Mouse (Mus musculus) CH12.LX (cell line): ENCODE data around the gene Sephs1. TPM values are rescaled to one million over a fixed set of nuclear protein-coding genes. Genes with fewer than 3 reads are reported as not detected.

Experiments
- DNase-seq: peaks from one replicate; pipeline ENCODE4 v3.0.0-alpha.2; 2013; ENCODE audit errors: extremely low read depth
- H3K27ac ChIP-seq: 2 replicates; pipeline ENCODE4 v1.5.1; 2012; ENCODE audit warnings: low read depth, mild to moderate bottlenecking, control low read depth, moderate library complexity; ENCODE audit not compliant: insufficient read depth
- H3K27me3 ChIP-seq: replicated peaks from 2 replicates; pipeline ENCODE3; 2012; ENCODE audit warnings: inconsistent platforms
- H3K36me3 ChIP-seq, 2 experiments: replicated peaks in 1 of 2; 2 replicates each; pipeline versions ENCODE3 to v1.6.1; 2012; ENCODE audit warnings: inconsistent platforms in 1 of 2, low read length in 1 of 2, mild to moderate bottlenecking in 1 of 2, mixed read lengths in 1 of 2, moderate library complexity in 1 of 2; ENCODE audit not compliant: control insufficient read depth in 1 of 2, insufficient read depth in 1 of 2
- H3K4me1 ChIP-seq, 2 experiments: 2 replicates each; pipeline ENCODE4 v1.6.1; 2012; ENCODE audit warnings: inconsistent platforms in 1 of 2, moderate library complexity in 1 of 2; ENCODE audit not compliant: insufficient read depth in 2 of 2, control insufficient read depth in 1 of 2
- H3K4me2 ChIP-seq: 2 replicates; pipeline ENCODE4 v1.6.1; 2012; ENCODE audit warnings: low read depth, mild to moderate bottlenecking, control low read depth; ENCODE audit not compliant: poor library complexity, insufficient read depth, severe bottlenecking
- H3K4me3 ChIP-seq, 3 experiments: fragments of 150-350 bp in 1 of 3; sonication (generic) in 1 of 3; replicated peaks in 1 of 3; 2 replicates each; pipeline versions ENCODE3 to v1.5.1; 2011 to 2012; ENCODE audit warnings: low read depth in 2 of 3, low read length in 2 of 3, mild to moderate bottlenecking in 2 of 3, moderate library complexity in 2 of 3, control low read depth in 1 of 3, improper control_type of control experiment in 1 of 3, inconsistent platforms in 1 of 3, mixed read lengths in 1 of 3; ENCODE audit not compliant: poor library complexity in 1 of 3
- H3K79me2 ChIP-seq: replicated peaks from 2 replicates; pipeline ENCODE4 v1.6.1; 2012; ENCODE audit warnings: mild to moderate bottlenecking, moderate library complexity; ENCODE audit not compliant: control insufficient read depth, poor library complexity, insufficient read depth, severe bottlenecking; ENCODE audit errors: extremely low read depth
- H3K9ac ChIP-seq: 2 replicates; pipeline ENCODE4 v1.6.1; 2012; ENCODE audit warnings: low read depth, mild to moderate bottlenecking, control low read depth, moderate library complexity; ENCODE audit not compliant: insufficient read depth
- H3K9me3 ChIP-seq: replicated peaks from 2 replicates; pipeline ENCODE3; 2012; ENCODE audit warnings: low read length, inconsistent platforms, mixed read lengths
- BHLHE40 ChIP-seq: IDR thresholded peaks from 2 replicates; pipeline ENCODE4 v1.6.1; 2011; ENCODE audit warnings: mild to moderate bottlenecking, low read depth, low read length, improper control_type of control experiment
- CHD2 ChIP-seq: IDR thresholded peaks from 2 replicates; pipeline ENCODE4 v1.6.1; 2011; ENCODE audit warnings: low read length, improper control_type of control experiment
- CTCF ChIP-seq, 2 experiments: IDR thresholded peaks in 1 of 2; conservative IDR thresholded peaks in 1 of 2; 2 replicates each; pipeline ENCODE4 v1.5.1; 2011 to 2012; ENCODE audit warnings: low read depth in 2 of 2, low read length in 2 of 2, improper control_type of control experiment in 1 of 2, inconsistent platforms in 1 of 2, mild to moderate bottlenecking in 1 of 2, moderate library complexity in 1 of 2
- ELF1 ChIP-seq: IDR thresholded peaks from 2 replicates; pipeline ENCODE4 v1.6.1; 2014; ENCODE audit warnings: low read depth, mild to moderate bottlenecking, inconsistent platforms, low read length, improper control_type of control experiment
- EP300 ChIP-seq: IDR thresholded peaks from 2 replicates; pipeline ENCODE4 v1.6.1; 2011; ENCODE audit warnings: low read length, improper control_type of control experiment
- ETS1 ChIP-seq: conservative IDR thresholded peaks from 2 replicates; pipeline ENCODE4 v1.6.1; 2012; ENCODE audit warnings: low read depth, mild to moderate bottlenecking, inconsistent platforms, low read length, improper control_type of control experiment, moderate library complexity
- GABPA ChIP-seq: IDR thresholded peaks from 2 replicates; pipeline ENCODE4 v1.6.1; 2012; ENCODE audit warnings: low read depth, low read length, improper control_type of control experiment, inconsistent platforms; ENCODE audit not compliant: insufficient replicate concordance
- JUND ChIP-seq: conservative IDR thresholded peaks from 2 replicates; pipeline ENCODE4 v1.6.1; 2011; ENCODE audit warnings: low read depth, low read length, improper control_type of control experiment
- KAT2A ChIP-seq: IDR thresholded peaks from 2 replicates; pipeline ENCODE4 v1.6.1; 2012; ENCODE audit warnings: low read length, improper control_type of control experiment, inconsistent platforms; ENCODE audit not compliant: insufficient replicate concordance
- MAX ChIP-seq: IDR thresholded peaks from 2 replicates; pipeline ENCODE4 v1.6.1; 2011; ENCODE audit warnings: low read length, improper control_type of control experiment
- MAZ ChIP-seq: IDR thresholded peaks from 2 replicates; pipeline ENCODE4 v1.6.1; 2012; ENCODE audit warnings: low read depth, mild to moderate bottlenecking, inconsistent platforms, low read length, improper control_type of control experiment, moderate library complexity
- MEF2A ChIP-seq: IDR thresholded peaks from 2 replicates; pipeline ENCODE4 v1.6.1; 2014; ENCODE audit warnings: low read depth, mild to moderate bottlenecking, inconsistent platforms, low read length, improper control_type of control experiment, borderline replicate concordance
- MXI1 ChIP-seq: IDR thresholded peaks from 2 replicates; pipeline ENCODE4 v1.6.1; 2011; ENCODE audit warnings: mild to moderate bottlenecking, low read depth, low read length, improper control_type of control experiment
- MYC ChIP-seq: IDR thresholded peaks from 2 replicates; pipeline ENCODE4 v1.6.1; 2011; ENCODE audit warnings: low read depth, mild to moderate bottlenecking, improper control_type of control experiment, low read length
- NELFE ChIP-seq: IDR thresholded peaks from 2 replicates; pipeline ENCODE4 v1.6.1; 2011; ENCODE audit warnings: low read depth, low read length, improper control_type of control experiment
- NRF1 ChIP-seq: IDR thresholded peaks from 2 replicates; pipeline ENCODE4 v1.6.1; 2014; ENCODE audit warnings: low read depth, mild to moderate bottlenecking, inconsistent platforms, low read length, improper control_type of control experiment, moderate library complexity
- POLR2A ChIP-seq: IDR thresholded peaks from 2 replicates; pipeline ENCODE4 v1.6.1; 2011; ENCODE audit warnings: low read depth, mild to moderate bottlenecking, improper control_type of control experiment, low read length
- POLR2AphosphoS2 ChIP-seq: IDR thresholded peaks from 2 replicates; pipeline ENCODE4 v1.6.1; 2011; ENCODE audit warnings: low read depth, low read length, improper control_type of control experiment
- RCOR1 ChIP-seq: conservative IDR thresholded peaks from 2 replicates; pipeline ENCODE4 v1.6.1; 2012; ENCODE audit warnings: low read depth, mild to moderate bottlenecking, inconsistent platforms, low read length, improper control_type of control experiment
- SIN3A ChIP-seq: IDR thresholded peaks from 2 replicates; pipeline ENCODE4 v1.6.1; 2012; ENCODE audit warnings: low read length, improper control_type of control experiment, inconsistent platforms
- SMC3 ChIP-seq: IDR thresholded peaks from 2 replicates; pipeline ENCODE4 v1.6.1; 2011; ENCODE audit warnings: low read depth, low read length, improper control_type of control experiment
- TBP ChIP-seq: conservative IDR thresholded peaks from 2 replicates; pipeline ENCODE4 v1.6.1; 2011; ENCODE audit warnings: low read depth, low read length, improper control_type of control experiment
- ZMIZ1 ChIP-seq: IDR thresholded peaks from 2 replicates; pipeline ENCODE4 v1.6.1; 2012; ENCODE audit warnings: low read depth, mild to moderate bottlenecking, inconsistent platforms, low read length, improper control_type of control experiment
- ZNF384 ChIP-seq: IDR thresholded peaks from 2 replicates; pipeline ENCODE4 v1.6.1; 2012; ENCODE audit warnings: low read depth, low read length, improper control_type of control experiment, inconsistent platforms
- dilution Hi-C: fragments of 300-500 bp; cut with MboI; formaldehyde crosslinking; loops from 2 replicates; pipeline ENCODE4 v1.14.3; 2020; ENCODE audit warnings: low sequenced_read_pairs; ENCODE audit not compliant: extremely low pct_unique_long_range_greater_than_20kb, extremely low pct_ligation_motif_present
- in situ Hi-C: fragments of 300-500 bp; cut with MboI; formaldehyde crosslinking; loops from 3 replicates; pipeline ENCODE4 v1.14.3; 2019; ENCODE audit warnings: low sequenced_read_pairs, low pct_ligation_motif_present, low pct_unique_long_range_greater_than_20kb, mixed read lengths
- polyA plus RNA-seq: library from polyadenylated mRNA; unstranded; fragments of >175 nt; gene quantifications from 2 replicates; pipeline ENCODE4 v1.2.1, GENCODE M21; 2012; ENCODE audit warnings: low read depth; ENCODE audit not compliant: insufficient read length
- total RNA-seq, 2 experiments: library from RNA; depleted of rRNA; stranded (reverse); fragments of 300-350 nt in 1 of 2; fragments of >200 nt in 1 of 2; gene quantifications; 2 replicates each; pipeline ENCODE4 v1.2.3; 2012 to 2014

The Sephs1 gene
- total and polyA plus RNA-seq, 3 experiments, result 39.5 to 85.8 (median 62.0) TPM

DNA sequence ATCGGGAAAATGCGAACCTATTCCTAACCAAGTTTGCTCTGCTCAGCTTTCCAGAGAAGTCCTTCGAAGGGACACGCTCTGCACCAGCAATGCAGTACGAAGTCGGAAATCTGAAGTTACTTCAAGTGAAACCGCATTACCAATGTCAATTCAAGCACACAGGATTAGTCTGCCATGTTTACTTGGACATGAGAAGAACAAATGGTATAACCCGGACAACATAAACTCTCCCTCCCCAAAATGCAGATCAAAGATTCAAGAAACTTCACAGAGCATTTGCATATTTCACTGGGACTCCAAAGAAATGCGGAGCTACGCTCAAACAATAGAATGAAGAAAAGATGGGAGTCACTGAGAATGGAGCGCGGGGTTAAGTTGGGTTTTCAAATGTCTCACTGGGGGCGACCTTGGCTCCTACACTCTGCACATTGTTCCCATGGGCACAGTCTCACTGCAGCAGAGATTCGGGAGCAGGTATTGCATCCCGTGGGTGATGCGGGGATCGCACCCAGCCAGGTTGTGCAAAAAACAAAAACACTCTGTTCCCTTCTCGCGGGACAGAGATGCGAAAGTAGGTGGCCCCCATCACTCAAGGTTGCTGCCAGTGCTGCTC is 521 bp upstream of the Sephs1 start:
- no peak overlapping the region for H3K27ac ChIP-seq
- H3K79me2 ChIP-seq, result peaks cover 33% of the 10 kb centered on the region
- in situ Hi-C loops (no loop called here), dilution Hi-C loops (no loop called here)
- H3K4me2 ChIP-seq, result peak overlapping the region; percentile 95
- no peak for TF ChIP-seq JUND
- TF ChIP-seq SIN3A, result peak; percentile 62
- TF ChIP-seq EP300, result 0 out of 2 replicates have a peak, but pooled peaks have one; percentile 21
- TF ChIP-seq KAT2A, result no peak
- peak; percentile 84 for TF ChIP-seq CHD2
- TF ChIP-seq CTCF (conservative IDR thresholded peaks at IDR 0.05 in 1 of 2, IDR thresholded peaks at IDR 0.05 in 1 of 2; ENCODE audit: low read depth in 2 of 2, low read length in 2 of 2), result no peak
- TF ChIP-seq RCOR1, result no peak
- TF ChIP-seq ZNF384, result 0 out of 2 replicates have a peak, but pooled peaks have one; percentile 26
- no peak for TF ChIP-seq MAZ
- no peak for TF ChIP-seq MYC
- no peak for TF ChIP-seq ETS1
- TF ChIP-seq MAX, result peak; percentile 24; the same call in 1 of the 2 replicates
- TF ChIP-seq POLR2A, result no peak
- TF ChIP-seq POLR2AphosphoS2, result no peak
- no peak for TF ChIP-seq MEF2A
- peaks cover 4 to 17% of the 10 kb centered on the region in 2 experiments; a peak in 3 of 4 replicates for H3K4me1 ChIP-seq
- peak overlapping the region; percentile 48 to 93 (median 88) for H3K4me3 ChIP-seq
- no peaks in the 10 kb centered on the region for H3K27me3 ChIP-seq
- H3K9me3 ChIP-seq, result no peaks in the 10 kb centered on the region
- peaks cover 4 to 14% of the 10 kb centered on the region in 2 experiments for H3K36me3 ChIP-seq
- peak; percentile 11 for DNase-seq
- peak overlapping the region; percentile 87 for H3K9ac ChIP-seq

DNA sequence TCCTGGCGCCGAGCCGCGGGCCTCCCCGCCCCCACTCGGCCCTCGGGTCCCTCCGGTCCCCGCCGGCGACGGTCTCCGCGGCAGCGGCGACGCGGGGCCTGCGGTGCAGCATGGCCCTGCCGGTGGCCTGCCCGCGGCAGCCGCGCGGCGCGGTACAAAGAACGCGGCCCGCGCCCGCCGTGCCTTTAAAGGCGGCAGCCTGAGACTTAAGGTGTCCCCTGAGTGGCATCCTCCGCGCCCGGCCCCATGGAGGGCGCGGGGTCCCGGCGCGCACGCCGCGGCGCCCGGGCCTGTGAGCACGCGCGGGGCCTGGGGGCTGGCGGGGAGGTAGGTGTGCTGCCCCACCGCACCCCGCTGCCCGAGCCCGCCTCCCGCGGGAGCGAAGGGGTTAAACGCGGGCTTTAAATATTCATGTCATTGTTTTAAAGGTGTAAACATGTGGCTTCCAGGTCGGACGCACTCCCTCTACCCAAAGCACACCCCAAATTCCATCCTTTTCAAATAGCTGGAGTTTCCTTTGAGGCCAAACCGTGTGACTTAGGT is 956 bp downstream of the Sephs1 start:
- Histone ChIP-seq H3K4me2 (peak overlapping the region; percentile 91), H3K79me2 (peaks cover 45% of the 10 kb centered on the region), H3K4me3 (peak overlapping the region; percentile 88 to 93 (median 93)), H3K36me3 (peaks cover 18 to 28% of the 10 kb centered on the region in 2 experiments), H3K9me3 (no peaks in the 10 kb centered on the region), H3K27me3 (no peaks in the 10 kb centered on the region), H3K9ac (peak overlapping the region; percentile 87), H3K4me1 (peaks cover 4 to 17% of the 10 kb centered on the region in 2 experiments; a peak in 3 of 4 replicates), H3K27ac (peak overlapping the region; percentile 57)
- TF ChIP-seq SIN3A, result peak; percentile 83
- TF ChIP-seq MEF2A, result no peak
- TF ChIP-seq MYC, result 0 out of 2 replicates have a peak, but pooled peaks have one; percentile 28
- TF ChIP-seq MXI1, result peak; percentile 76
- peak; percentile 1; the same call in 1 of the 2 replicates for TF ChIP-seq CHD2
- TF ChIP-seq MAX, result peak; percentile 69
- TF ChIP-seq TBP, result no peak
- peak; percentile 73; the same call in 1 of the 2 replicates for TF ChIP-seq ZMIZ1
- TF ChIP-seq MAZ, result no peak
- peak; percentile 49; the same call in 1 of the 2 replicates for TF ChIP-seq NRF1
- 0 out of 2 replicates have a peak, but pooled peaks have one; percentile 17 for TF ChIP-seq ELF1
- peak; percentile 28; the same call in 1 of the 2 replicates for TF ChIP-seq BHLHE40
- 0 out of 2 replicates have a peak, but pooled peaks have one; percentile 27 for TF ChIP-seq NELFE
- no peak for TF ChIP-seq GABPA
- TF ChIP-seq SMC3, result no peak
- in situ Hi-C loops, result no loop called here
- peak; percentile 44 for DNase-seq
- dilution Hi-C loops, result no loop called here
